Mouse (Mus musculus) ES-E14 (cell line): ENCODE data around the gene Arpc1b.
"Not testable (repeated sequence)": the region's sequence is repeated elsewhere in the genome, so short reads cannot be mapped to it uniquely, and the experiment has no call there.

Experiments
- CHD2 ChIP-seq: IDR thresholded peaks from 2 replicates; pipeline ENCODE4 v1.6.1; 2014; ENCODE audit warnings: mild to moderate bottlenecking, low read depth, low read length, inconsistent platforms
- HCFC1 ChIP-seq: IDR thresholded peaks from 2 replicates; pipeline ENCODE4 v1.6.1; 2012; ENCODE audit warnings: low read length, inconsistent platforms, borderline replicate concordance; ENCODE audit not compliant: insufficient read depth
- MAFK ChIP-seq: IDR thresholded peaks from 2 replicates; pipeline ENCODE4 v1.6.1; 2014; ENCODE audit warnings: mild to moderate bottlenecking, low read depth, low read length, inconsistent platforms; ENCODE audit not compliant: insufficient read depth
- ZC3H11A ChIP-seq: IDR thresholded peaks from 2 replicates; pipeline ENCODE4 v1.6.1; 2012; ENCODE audit warnings: low read depth, mild to moderate bottlenecking, inconsistent platforms, low read length, borderline replicate concordance

- TF ChIP-seq ZC3H11A, CHD2, MAFK, HCFC1: not testable (repeated sequence)
These were observed 12.6 kb upstream of the Arpc1b start for GRCm38 (mm10) chr5:145101451-145101850.
